23 mouse cellular contexts compared by ENCODE assay signal in genomic region chr1:100122410-100122935, GRCm38 (mm10).
A peak's percentile ranks its signal among the peaks of the same experiment; 100 is the strongest.
DNase-seq lines count a peak whose midpoint lies in the region; ATAC-seq and TF ChIP-seq lines count a peak whose summit lies in the region.
"Had no signal": no experiment of that assay in that cellular context is flagged by ENCODE, and none has a peak within 500 bp of the region (broad histone marks: within the 10 kb centered on the region; RNA-seq: fewer than 3 reads in every experiment).

No protein-coding gene starts in this region.

- no peak overlapping the region for H3K9ac ChIP-seq in embryonic facial prominence, embryonic 14.5 days (ENCODE audit: low read depth, low read length)
- H3K9ac ChIP-seq in embryonic facial prominence, embryonic 15.5 days = no peak overlapping the region
- no peak overlapping the region for H3K9ac ChIP-seq in forebrain, embryonic 13.5 days

- no peak overlapping the region for H3K27ac ChIP-seq in embryonic facial prominence, embryonic 14.5 days (replicated peaks; ENCODE audit: low read depth, low read length)
- H3K27ac ChIP-seq in embryonic facial prominence, embryonic 10.5 days (replicated peaks) = no peak overlapping the region
- H3K27ac ChIP-seq in embryonic facial prominence, embryonic 15.5 days (replicated peaks) = no peak overlapping the region
- H3K27ac ChIP-seq in forebrain, embryonic 13.5 days = no peak overlapping the region

- no peaks in the 10 kb centered on the region for H3K4me1 ChIP-seq in embryonic facial prominence, embryonic 14.5 days (ENCODE audit: control insufficient read depth, insufficient read depth, low read length)
- no peaks in the 10 kb centered on the region for H3K4me1 ChIP-seq in embryonic facial prominence, embryonic 10.5 days
- no peaks in the 10 kb centered on the region for H3K4me1 ChIP-seq in embryonic facial prominence, embryonic 15.5 days
- H3K4me1 ChIP-seq in forebrain, embryonic 13.5 days = no peaks in the 10 kb centered on the region

- no peaks in the 10 kb centered on the region for H3K9me3 ChIP-seq in embryonic facial prominence, embryonic 14.5 days (ENCODE audit: control insufficient read depth, low read length)
- H3K9me3 ChIP-seq in embryonic facial prominence, embryonic 10.5 days = no peaks in the 10 kb centered on the region
- no peaks in the 10 kb centered on the region for H3K9me3 ChIP-seq in embryonic facial prominence, embryonic 15.5 days (replicated peaks)
- no peaks in the 10 kb centered on the region for H3K9me3 ChIP-seq in forebrain, embryonic 13.5 days (replicated peaks)

- in situ Hi-C loops in Patski (cut with MboI; ENCODE audit: low pct_unique_long_range_greater_than_20kb) = no loop called here

- peak; percentile 59 for DNase-seq in embryonic facial prominence, embryonic 14.5 days (ENCODE audit: low spot score)
- no peak for DNase-seq in embryonic facial prominence, embryonic 10.5 days (ENCODE audit: low spot score)
- DNase-seq in Muller cell, postnatal 12 days (ENCODE audit: inconsistent ontology term) = peak; percentile 71
- DNase-seq in Patski (ENCODE audit: low read depth, low spot score) = no peak
- no peak for DNase-seq in lung, postnatal 36 days
- no peak for DNase-seq in lung, postnatal 25 days (ENCODE audit: low spot score)
- DNase-seq: adrenal gland, adult 2 months; adrenal gland, adult 8-10 months; adrenal gland, postnatal 10 days; adrenal gland, postnatal 14 days; adrenal gland, postnatal 25 days; adrenal gland, postnatal 36 days; B cell, adult 2 months; cerebellum, adult 11 months; cerebellum, adult 11-12 months; cerebellum, adult 18-20 months; cerebellum, adult 2 months had no signal

- no peak overlapping the region for H3K4me3 ChIP-seq in embryonic facial prominence, embryonic 14.5 days (ENCODE audit: low read depth, low read length)
- no peak overlapping the region for H3K4me3 ChIP-seq in embryonic facial prominence, embryonic 10.5 days
- H3K4me3 ChIP-seq in embryonic facial prominence, embryonic 15.5 days (replicated peaks) = no peak overlapping the region
- no peak overlapping the region for H3K4me3 ChIP-seq in forebrain, embryonic 13.5 days

- CTCF ChIA-PET in Patski (lab: Charles Lee) = no interaction called here

- POLR2A ChIA-PET in Patski (lab: Charles Lee) = no interaction called here

- no peak overlapping the region for H3K4me2 ChIP-seq in embryonic facial prominence, embryonic 14.5 days (ENCODE audit: low read depth, low read length)
- H3K4me2 ChIP-seq in embryonic facial prominence, embryonic 15.5 days (replicated peaks) = no peak overlapping the region
- no peak overlapping the region for H3K4me2 ChIP-seq in forebrain, embryonic 13.5 days

- no peaks in the 10 kb centered on the region for H3K27me3 ChIP-seq in embryonic facial prominence, embryonic 14.5 days (replicated peaks; ENCODE audit: control insufficient read depth, insufficient read depth, low read length)
- H3K27me3 ChIP-seq in embryonic facial prominence, embryonic 10.5 days (replicated peaks; ENCODE audit: low read depth, poor library complexity, severe bottlenecking) = no peaks in the 10 kb centered on the region
- H3K27me3 ChIP-seq in Patski = no peaks in the 10 kb centered on the region
- H3K27me3 ChIP-seq in embryonic facial prominence, embryonic 15.5 days = no peaks in the 10 kb centered on the region
- H3K27me3 ChIP-seq in forebrain, embryonic 13.5 days = no peaks in the 10 kb centered on the region
- H3K27me3 ChIP-seq: CH12.LX had no signal

- no peak for ATAC-seq in embryonic facial prominence, embryonic 14.5 days (ENCODE audit: low read depth)
- ATAC-seq in Patski = peak; percentile 82
- ATAC-seq in embryonic facial prominence, embryonic 15.5 days (ENCODE audit: insufficient number of reproducible peaks, low FRiP score, low TSS enrichment, low read depth) = peak; percentile 51
- ATAC-seq in forebrain, embryonic 13.5 days = no peak
- ATAC-seq: activated CD4-positive, CD25-positive, alpha-beta regulatory T cell, adult 4 months; CD4-positive, CD25-positive, alpha-beta regulatory T cell, adult 4 months had no signal

- no peak for TF ChIP-seq CTCF in Patski (IDR thresholded peaks at IDR 0.05)

- H3K36me3 ChIP-seq in embryonic facial prominence, embryonic 14.5 days (ENCODE audit: control insufficient read depth, insufficient read depth, low read length) = no peaks in the 10 kb centered on the region
- H3K36me3 ChIP-seq in embryonic facial prominence, embryonic 10.5 days (replicated peaks) = no peaks in the 10 kb centered on the region
- no peaks in the 10 kb centered on the region for H3K36me3 ChIP-seq in embryonic facial prominence, embryonic 15.5 days
- H3K36me3 ChIP-seq in forebrain, embryonic 13.5 days (ENCODE audit: poor library complexity, severe bottlenecking) = no peaks in the 10 kb centered on the region
- H3K36me3 ChIP-seq: G1E had no signal

Comparison
In these comparisons a context has a peak if more than half of its experiments do, and no peak if none do; other contexts are left out.
1. ATAC-seq: peak in Patski (single experiment) and embryonic facial prominence, embryonic 15.5 days (single experiment); none in embryonic facial prominence, embryonic 14.5 days (single experiment) and forebrain, embryonic 13.5 days (single experiment).
2. DNase-seq: peak in embryonic facial prominence, embryonic 14.5 days (single experiment) and Muller cell, postnatal 12 days (single experiment); none in embryonic facial prominence, embryonic 10.5 days (single experiment), Patski (single experiment), lung, postnatal 36 days (single experiment) and lung, postnatal 25 days (single experiment).